Mouse (Mus musculus) C2C12 (cell line): ENCODE measurements around the gene Pdzrn4.
"Not testable (repeated sequence)": the region's sequence is repeated elsewhere in the genome, so short reads cannot be mapped to it uniquely, and the experiment has no call there.

ENCODE experiments used
- CEBPB ChIP-seq: IDR thresholded peaks from one replicate; pipeline ENCODE4 v1.6.1; 2011; ENCODE audit warnings: low read depth, mild to moderate bottlenecking, control low read depth, moderate library complexity
- CTCF ChIP-seq: IDR thresholded peaks from one replicate; pipeline ENCODE4 v1.5.1; 2011; ENCODE audit not compliant: control insufficient read depth, insufficient read depth, insufficient read length
- USF1 ChIP-seq: IDR thresholded peaks from one replicate; pipeline ENCODE4 v1.6.1; 2011; ENCODE audit warnings: low read depth, mild to moderate bottlenecking, control low read depth, moderate library complexity

GRCm38 (mm10) chr15:92348453-92348852 lies 48.2 kb upstream of the Pdzrn4 start:
- not testable (repeated sequence) for TF ChIP-seq CTCF, USF1, CEBPB
